Mouse (Mus musculus): ENCODE measurements around the gene Arhgap32. TPM values are rescaled to one million over a fixed set of nuclear protein-coding genes. Genes with fewer than 3 reads are reported as not detected.

Arhgap32 gene
- polyA plus RNA-seq, 1 experiment from 2014 or later: 5.9 TPM

- Histone ChIP-seq H3K4me2 (no peak overlapping the region), H3K27me3 (no peaks in the 10 kb centered on the region), H3K9me3 (no peaks in the 10 kb centered on the region), H3K4me1 (peaks cover 8% of the 10 kb centered on the region; the same call in 1 of the 2 replicates), H3K36me3 (no peaks in the 10 kb centered on the region), H3K4me3 (no peak overlapping the region), H3K9ac (no peak overlapping the region), H3K27ac (no peak overlapping the region)
- ATAC-seq (ENCODE audit: borderline replicate concordance, extremely low read depth, low FRiP score, low TSS enrichment): no peak
- WGBS: 81% methylated on average over 5 of the region's 5 CpGs
Measured at GRCm38 (mm10) chr9:32240449-32240848, 124.5 kb downstream of the Arhgap32 start.

GRCm38 (mm10) chr9:32241637-32242199 is 125.8 kb downstream of the Arhgap32 start:
- Histone ChIP-seq H3K9ac (no peak overlapping the region), H3K9me3 (no peaks in the 10 kb centered on the region), H3K4me3 (no peak overlapping the region), H3K4me1 (peaks cover 6% of the 10 kb centered on the region; the same call in 1 of the 2 replicates), H3K36me3 (0 out of 2 replicates have a peak, but pooled peaks cover 7% of the 10 kb centered on the region), H3K4me2 (no peak overlapping the region), H3K27ac (no peak overlapping the region), H3K27me3 (no peaks in the 10 kb centered on the region)
- 76% methylated on average over 9 of the region's 9 CpGs for WGBS
- no peak for ATAC-seq (ENCODE audit: borderline replicate concordance, extremely low read depth, low FRiP score, low TSS enrichment)

- no peak overlapping the region for H3K27ac ChIP-seq
- no peaks in the 10 kb centered on the region for H3K9me3 ChIP-seq
- H3K4me3 ChIP-seq: no peak overlapping the region
- 64% methylated on average over 2 of the region's 2 CpGs for WGBS
- H3K4me1 ChIP-seq: peaks cover 6% of the 10 kb centered on the region; the same call in 1 of the 2 replicates
- H3K9ac ChIP-seq: no peak overlapping the region
- no peaks in the 10 kb centered on the region for H3K27me3 ChIP-seq
- H3K4me2 ChIP-seq: no peak overlapping the region
- peaks cover 16% of the 10 kb centered on the region for H3K36me3 ChIP-seq
- no peak for ATAC-seq (ENCODE audit: borderline replicate concordance, extremely low read depth, low FRiP score, low TSS enrichment)
Measured at GRCm38 (mm10) chr9:32242921-32243617, 127.1 kb downstream of the Arhgap32 start.

GRCm38 (mm10) chr9:32245237-32245636 is 129.3 kb downstream of the Arhgap32 start:
- Histone ChIP-seq H3K9ac (no peak overlapping the region), H3K4me1 (peaks cover 6% of the 10 kb centered on the region; the same call in 1 of the 2 replicates), H3K9me3 (no peaks in the 10 kb centered on the region), H3K27ac (no peak overlapping the region), H3K36me3 (peaks cover 16% of the 10 kb centered on the region), H3K4me3 (no peak overlapping the region), H3K4me2 (no peak overlapping the region), H3K27me3 (no peaks in the 10 kb centered on the region)
- 79% methylated on average over 3 of the region's 3 CpGs for WGBS
- ATAC-seq (ENCODE audit: borderline replicate concordance, extremely low read depth, low FRiP score, low TSS enrichment): no peak

GRCm38 (mm10) chr9:32246123-32246716 is 130.3 kb downstream of the Arhgap32 start:
- H3K4me1 ChIP-seq: peaks cover 6% of the 10 kb centered on the region; the same call in 1 of the 2 replicates
- 65% methylated on average over 6 of the region's 6 CpGs for WGBS
- H3K4me2 ChIP-seq: no peak overlapping the region
- peaks cover 24% of the 10 kb centered on the region for H3K36me3 ChIP-seq
- ATAC-seq (ENCODE audit: borderline replicate concordance, extremely low read depth, low FRiP score, low TSS enrichment): no peak
- no peak overlapping the region for H3K4me3 ChIP-seq
- H3K9me3 ChIP-seq: no peaks in the 10 kb centered on the region
- no peak overlapping the region for H3K9ac ChIP-seq
- no peak overlapping the region for H3K27ac ChIP-seq
- no peaks in the 10 kb centered on the region for H3K27me3 ChIP-seq

- no peak overlapping the region for H3K4me3 ChIP-seq
- no peaks in the 10 kb centered on the region for H3K9me3 ChIP-seq
- H3K27ac ChIP-seq: no peak overlapping the region
- H3K27me3 ChIP-seq: no peaks in the 10 kb centered on the region
- 74% methylated on average over 4 of the region's 4 CpGs for WGBS
- H3K4me2 ChIP-seq: no peak overlapping the region
- H3K36me3 ChIP-seq: peaks cover 36% of the 10 kb centered on the region
- no peak overlapping the region for H3K9ac ChIP-seq
- H3K4me1 ChIP-seq: no peaks in the 10 kb centered on the region
- no peak for ATAC-seq (ENCODE audit: borderline replicate concordance, extremely low read depth, low FRiP score, low TSS enrichment)
Measured at GRCm38 (mm10) chr9:32250486-32250885, 134.6 kb downstream of the Arhgap32 start.

- no peaks in the 10 kb centered on the region for H3K9me3 ChIP-seq
- no peak for ATAC-seq (ENCODE audit: borderline replicate concordance, extremely low read depth, low FRiP score, low TSS enrichment)
- H3K4me3 ChIP-seq: no peak overlapping the region
- H3K4me2 ChIP-seq: no peak overlapping the region
- no peaks in the 10 kb centered on the region for H3K4me1 ChIP-seq
- H3K27me3 ChIP-seq: no peaks in the 10 kb centered on the region
- H3K9ac ChIP-seq: no peak overlapping the region
- H3K27ac ChIP-seq: no peak overlapping the region
- peaks cover 41% of the 10 kb centered on the region for H3K36me3 ChIP-seq
- 88% methylated on average over 4 of the region's 4 CpGs for WGBS
Measured at GRCm38 (mm10) chr9:32253721-32254120, 137.8 kb downstream of the Arhgap32 start.

GRCm38 (mm10) chr9:32257365-32257764 is 141.4 kb downstream of the Arhgap32 start:
- no peak overlapping the region for H3K9ac ChIP-seq
- WGBS: 85% methylated on average over 8 of the region's 8 CpGs
- H3K4me3 ChIP-seq: no peak overlapping the region
- H3K9me3 ChIP-seq: no peaks in the 10 kb centered on the region
- H3K4me2 ChIP-seq: no peak overlapping the region
- H3K27me3 ChIP-seq: no peaks in the 10 kb centered on the region
- no peaks in the 10 kb centered on the region for H3K4me1 ChIP-seq
- ATAC-seq (ENCODE audit: borderline replicate concordance, extremely low read depth, low FRiP score, low TSS enrichment): no peak
- no peak overlapping the region for H3K27ac ChIP-seq
- H3K36me3 ChIP-seq: peaks cover 47% of the 10 kb centered on the region

- H3K4me2 ChIP-seq: no peak overlapping the region
- ATAC-seq (ENCODE audit: borderline replicate concordance, extremely low read depth, low FRiP score, low TSS enrichment): no peak
- H3K36me3 ChIP-seq: peaks cover 47% of the 10 kb centered on the region
- H3K9me3 ChIP-seq: no peaks in the 10 kb centered on the region
- no peak overlapping the region for H3K4me3 ChIP-seq
- no peaks in the 10 kb centered on the region for H3K4me1 ChIP-seq
- no peak overlapping the region for H3K9ac ChIP-seq
- no peak overlapping the region for H3K27ac ChIP-seq
- 64% methylated on average over 2 of the region's 2 CpGs for WGBS
- no peaks in the 10 kb centered on the region for H3K27me3 ChIP-seq
Measured at GRCm38 (mm10) chr9:32257882-32258281, 141.9 kb downstream of the Arhgap32 start.

- 11% methylated on average over 5 of the region's 5 CpGs for WGBS
- Histone ChIP-seq H3K4me1 (no peaks in the 10 kb centered on the region), H3K27ac (no peak overlapping the region), H3K9ac (no peak overlapping the region), H3K4me2 (no peak overlapping the region), H3K27me3 (no peaks in the 10 kb centered on the region), H3K36me3 (no peaks in the 10 kb centered on the region), H3K4me3 (no peak overlapping the region), H3K9me3 (no peaks in the 10 kb centered on the region)
- no peak for ATAC-seq (ENCODE audit: borderline replicate concordance, extremely low read depth, low FRiP score, low TSS enrichment)
Measured at GRCm38 (mm10) chr9:32271896-32272444, 156.0 kb downstream of the Arhgap32 start.

- no peak for ATAC-seq (ENCODE audit: borderline replicate concordance, extremely low read depth, low FRiP score, low TSS enrichment)
- Histone ChIP-seq H3K27ac (no peak overlapping the region), H3K36me3 (no peaks in the 10 kb centered on the region), H3K9me3 (no peaks in the 10 kb centered on the region), H3K4me2 (no peak overlapping the region), H3K4me1 (no peaks in the 10 kb centered on the region), H3K27me3 (no peaks in the 10 kb centered on the region), H3K4me3 (no peak overlapping the region), H3K9ac (no peak overlapping the region)
- WGBS: 76% methylated on average over 5 of the region's 5 CpGs
Measured at GRCm38 (mm10) chr9:32278052-32278451, 162.1 kb downstream of the Arhgap32 start.

- Histone ChIP-seq H3K9ac (no peak overlapping the region), H3K9me3 (no peaks in the 10 kb centered on the region), H3K4me2 (no peak overlapping the region), H3K27ac (no peak overlapping the region), H3K27me3 (no peaks in the 10 kb centered on the region), H3K36me3 (no peaks in the 10 kb centered on the region), H3K4me3 (no peak overlapping the region), H3K4me1 (no peaks in the 10 kb centered on the region)
- no peak for ATAC-seq (ENCODE audit: borderline replicate concordance, extremely low read depth, low FRiP score, low TSS enrichment)
- 72% methylated on average over 3 of the region's 3 CpGs for WGBS
Measured at GRCm38 (mm10) chr9:32279789-32280188, 163.9 kb downstream of the Arhgap32 start.

Measured in lung, embryonic 15.5 days (tissue).